Comparison of ENCODE assay signal across 8 mouse cellular contexts in the genomic region with DNA sequence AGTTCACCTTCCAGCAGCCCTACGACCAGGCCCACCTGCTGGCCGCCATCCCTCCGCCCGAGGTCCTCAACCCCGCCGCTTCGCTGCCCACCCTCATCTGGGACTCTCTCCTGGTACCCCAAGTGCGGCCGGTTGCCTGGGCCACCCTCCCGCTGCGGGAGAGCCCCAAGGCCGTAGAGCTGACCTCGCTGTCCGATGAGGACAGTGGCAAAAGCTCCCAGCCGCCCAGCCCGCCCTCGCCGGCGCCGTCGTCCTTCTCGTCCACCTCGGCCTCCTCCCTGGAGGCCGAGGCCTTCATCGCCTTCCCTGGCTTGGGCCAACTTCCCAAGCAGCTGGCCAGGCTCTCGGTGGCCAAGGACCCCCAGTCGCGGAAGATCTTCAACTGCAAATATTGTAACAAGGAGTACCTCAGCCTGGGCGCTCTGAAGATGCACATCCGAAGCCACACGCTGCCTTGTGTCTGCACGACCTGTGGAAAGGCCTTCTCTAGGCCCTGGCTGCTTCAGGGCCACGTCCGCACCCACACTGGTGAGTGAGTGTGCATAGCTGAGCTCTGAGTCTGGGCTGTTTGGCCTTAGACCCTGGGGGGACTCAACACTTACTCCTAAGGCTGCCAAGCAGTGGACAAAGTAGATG. TPM values are rescaled to one million over a fixed set of nuclear protein-coding genes. Genes with fewer than 3 reads are reported as not detected.
DNase-seq lines count a peak whose midpoint lies in the region; ATAC-seq and TF ChIP-seq lines count a peak whose summit lies in the region.

No protein-coding gene starts in this region.

- H3K9me3 ChIP-seq in intestine, embryonic 15.5 days: no peaks in the 10 kb centered on the region
- H3K9me3 ChIP-seq in neural tube, embryonic 11.5 days (ENCODE audit: control insufficient read depth, low read length): no peaks in the 10 kb centered on the region

- peaks cover 4% of the 10 kb centered on the region for H3K27me3 ChIP-seq in intestine, embryonic 15.5 days (replicated peaks)
- H3K27me3 ChIP-seq in neural tube, embryonic 11.5 days (ENCODE audit: control insufficient read depth, insufficient read depth, low read length): peaks cover 24% of the 10 kb centered on the region

- peak overlapping the region; percentile 64 for H3K9ac ChIP-seq in intestine, embryonic 15.5 days
- H3K9ac ChIP-seq in neural tube, embryonic 11.5 days (ENCODE audit: low read length): peak overlapping the region; percentile 53

- ATAC-seq in intestine, embryonic 15.5 days: no peak
- no peak for ATAC-seq in neural tube, embryonic 11.5 days (ENCODE audit: insufficient read depth, low FRiP score, low TSS enrichment)
- no peak for ATAC-seq in monocyte, adult 5-6 weeks (replicated peaks; ENCODE audit: insufficient number of reproducible peaks, low FRiP score, low TSS enrichment, poor library complexity, severe bottlenecking)

- WGBS in intestine, embryonic 15.5 days: 35% methylated on average over 34 of the region's 34 CpGs
- WGBS in neural tube, embryonic 11.5 days: 23% methylated on average over 34 of the region's 34 CpGs

- H3K4me2 ChIP-seq in intestine, embryonic 15.5 days (replicated peaks): peak overlapping the region; percentile 97
- peak overlapping the region; percentile 48 for H3K4me2 ChIP-seq in neural tube, embryonic 11.5 days (ENCODE audit: low read depth)

- H3K36me3 ChIP-seq in intestine, embryonic 15.5 days: no peaks in the 10 kb centered on the region
- H3K36me3 ChIP-seq in neural tube, embryonic 11.5 days (ENCODE audit: control insufficient read depth, insufficient read depth, low read length): no peaks in the 10 kb centered on the region; the same call in 1 of the 2 replicates

- peak overlapping the region; percentile 73 for H3K27ac ChIP-seq in embryonic fibroblast, embryonic 13.5 days (ENCODE audit: insufficient read depth, low read length)
- peak overlapping the region; percentile 19 for H3K27ac ChIP-seq in intestine, embryonic 15.5 days
- H3K27ac ChIP-seq in neural tube, embryonic 11.5 days (ENCODE audit: low read depth, low read length): no peak overlapping the region

- TF ChIP-seq CTCF in embryonic fibroblast, embryonic 13.5 days (IDR thresholded peaks at IDR 0.05; ENCODE audit: borderline replicate concordance, insufficient read depth, low read length): no peak

- peak overlapping the region; percentile 68 for H3K4me3 ChIP-seq in embryonic fibroblast, embryonic 13.5 days (ENCODE audit: insufficient read depth, low read length)
- peak overlapping the region; percentile 59 for H3K4me3 ChIP-seq in intestine, embryonic 15.5 days (replicated peaks)
- peak overlapping the region; percentile 38 for H3K4me3 ChIP-seq in neural tube, embryonic 11.5 days (ENCODE audit: low read depth, low read length)

- peaks cover 9% of the 10 kb centered on the region for H3K4me1 ChIP-seq in embryonic fibroblast, embryonic 13.5 days (ENCODE audit: control insufficient read depth, insufficient read depth, low read length)
- peaks cover 59% of the 10 kb centered on the region for H3K4me1 ChIP-seq in intestine, embryonic 15.5 days (replicated peaks)
- peaks cover 47% of the 10 kb centered on the region for H3K4me1 ChIP-seq in neural tube, embryonic 11.5 days (ENCODE audit: control insufficient read depth, insufficient read depth, low read length)

- TF ChIP-seq POLR2A in embryonic fibroblast, embryonic 13.5 days (IDR thresholded peaks at IDR 0.05; ENCODE audit: low read depth, low read length): peak; percentile 56; the same call in 1 of the 2 replicates

- DNase-seq in embryo, embryonic 10 days (ENCODE audit: low spot score): peak; percentile 29
- no peak for DNase-seq in embryo, embryonic 11 days
- peak; percentile 61 for DNase-seq in 3134 (ENCODE audit: extremely low read depth, insufficient read length, low spot score)
- no peak for DNase-seq in neural tube, embryonic 11.5 days (ENCODE audit: low spot score)
- no peak for DNase-seq in cerebellum, postnatal 4 days (ENCODE audit: low spot score in 2 of 2)

RNA-seq across cellular contexts. Expression of gene Snai1, which starts 0.8 kb away (rescaled TPM):
- polyA plus RNA-seq in embryonic fibroblast, embryonic 13.5 days (2011; ENCODE audit: insufficient read length, low read depth, missing spikeins): 73.0 and 82.3 TPM in 2 replicates
- polyA plus RNA-seq in intestine, embryonic 15.5 days (2015; fragmentation: Nextera tagmentation; extraction: Ambion mirVana): 14.3 and 16.1 TPM in 2 replicates
- polyA plus RNA-seq in neural tube, embryonic 11.5 days (2014; fragmentation: Nextera tagmentation; extraction: Ambion mirVana): 32.3 and 39.7 TPM in 2 replicates
- total RNA-seq in monocyte, adult 5-6 weeks (2017): not detected in 3 replicates

RNA-seq across cellular contexts. Expression of gene Spata2, which starts 46.1 kb away (rescaled TPM):
- polyA plus RNA-seq in embryonic fibroblast, embryonic 13.5 days (2011; ENCODE audit: insufficient read length, low read depth, missing spikeins): 14.7 and 17.5 TPM in 2 replicates
- 12.7 and 13.8 TPM in 2 replicates for polyA plus RNA-seq in intestine, embryonic 15.5 days (2015; fragmentation: Nextera tagmentation; extraction: Ambion mirVana)
- polyA plus RNA-seq in neural tube, embryonic 11.5 days (2014; fragmentation: Nextera tagmentation; extraction: Ambion mirVana): 23.1 and 24.6 TPM in 2 replicates
- total RNA-seq in monocyte, adult 5-6 weeks (2017): 7.3 to 13.8 TPM (median 9.6 TPM) in 3 replicates

RNA-seq across cellular contexts. Expression of gene Rnf114, which starts 46.3 kb away (rescaled TPM):
- polyA plus RNA-seq in embryonic fibroblast, embryonic 13.5 days (2011; ENCODE audit: insufficient read length, low read depth, missing spikeins): 39.2 and 44.9 TPM in 2 replicates
- 65.3 and 73.3 TPM in 2 replicates for polyA plus RNA-seq in intestine, embryonic 15.5 days (2015; fragmentation: Nextera tagmentation; extraction: Ambion mirVana)
- polyA plus RNA-seq in neural tube, embryonic 11.5 days (2014; fragmentation: Nextera tagmentation; extraction: Ambion mirVana): 150 and 161 TPM in 2 replicates
- 62.6 to 74.1 TPM (median 67.8 TPM) in 3 replicates for total RNA-seq in monocyte, adult 5-6 weeks (2017)

Comparison
In these comparisons a context has a peak if more than half of its experiments do, and no peak if none do; other contexts are left out.
1. DNase-seq: peak in embryo, embryonic 10 days (single experiment) and 3134 (single experiment); none in embryo, embryonic 11 days (single experiment), neural tube, embryonic 11.5 days (single experiment) and cerebellum, postnatal 4 days (0 of 2).
2. Peak in every context shown above with its lines, with median percentiles within 50 percentile points of each other: H3K4me3 ChIP-seq.